Mouse (Mus musculus) stomach, postnatal 0 days (tissue): ENCODE measurements at regions not wholly inside any gene's neighbourhood (a gene's known extent, or its start where the extent isn't known, plus 50 kb on each side); places are given as distances from the start of the nearest gene placed in this dataset.

ENCODE experiments used
- ATAC-seq: fragments of 200-750 bp; cut with Nextera tagmentation; 2 replicates; pipeline ENCODE4 v1.8.0; 2017; ENCODE audit not compliant: low FRiP score, low TSS enrichment
- DNase-seq: peaks from one replicate; pipeline ENCODE4 v3.0.0-alpha.2; 2016; ENCODE audit warnings: low spot score
- H3K27ac ChIP-seq: fragments of 300-500 bp; sonication (generic); replicated peaks from 2 replicates; pipeline ENCODE4 v1.5.1; 2014; ENCODE audit warnings: mild to moderate bottlenecking, control low read depth
- H3K27me3 ChIP-seq: fragments of 300-500 bp; sonication (generic); 2 replicates; pipeline ENCODE4 v1.6.1; 2014; ENCODE audit warnings: low read length; ENCODE audit not compliant: control insufficient read depth, insufficient read depth
- H3K36me3 ChIP-seq: fragments of 300-500 bp; sonication (generic); 2 replicates; pipeline ENCODE4 v1.6.1; 2014; ENCODE audit warnings: low read length, mixed read lengths; ENCODE audit not compliant: control insufficient read depth, insufficient read depth
- H3K4me1 ChIP-seq: fragments of 300-500 bp; sonication (generic); replicated peaks from 2 replicates; pipeline ENCODE4 v1.6.1; 2014; ENCODE audit warnings: antibody characterized with exemption; ENCODE audit not compliant: control insufficient read depth, insufficient read depth
- H3K4me2 ChIP-seq: fragments of 300-500 bp; sonication (generic); replicated peaks from 2 replicates; pipeline ENCODE4 v1.6.1; 2014; ENCODE audit warnings: low read depth, mild to moderate bottlenecking, control low read depth, moderate library complexity
- H3K4me3 ChIP-seq: fragments of 300-500 bp; sonication (generic); 2 replicates; pipeline ENCODE4 v1.5.1; 2014; ENCODE audit warnings: low read depth, low read length, control low read depth
- H3K9ac ChIP-seq: fragments of 300-500 bp; sonication (generic); 2 replicates; pipeline ENCODE4 v1.6.1; 2014; ENCODE audit warnings: mild to moderate bottlenecking, low read length, control low read depth, mixed read lengths
- H3K9me3 ChIP-seq: fragments of 300-500 bp; sonication (generic); 2 replicates; pipeline ENCODE4 v1.6.1; 2016; ENCODE audit warnings: low read length; ENCODE audit not compliant: control insufficient read depth
- CTCF ChIP-seq: IDR thresholded peaks from 2 replicates; pipeline ENCODE4 v1.5.1; 2016; ENCODE audit warnings: antibody characterized with exemption, low read depth, mild to moderate bottlenecking, moderate library complexity
- EP300 ChIP-seq: optimal IDR thresholded peaks from 2 replicates; pipeline ENCODE3; 2016; ENCODE audit warnings: antibody characterized with exemption
- WGBS: fragments of 180-500 bp; shearing (Covaris S2); extraction: QIAGEN DNeasy Blood & Tissue Kit; methylation state at CpG from one replicate; pipeline ENCODE4 v1.1.7; 2014; 5-methylcytosine and 5-hydroxymethylcytosine counted together

- TF ChIP-seq EP300 (no peak), CTCF (no peak)
- no peak overlapping the region for H3K9ac ChIP-seq
- 93% methylated on average over 5 of the region's 5 CpGs for WGBS
- no peak overlapping the region for H3K4me2 ChIP-seq
- ATAC-seq (no peak), DNase-seq (no peak)
- no peaks in the 10 kb centered on the region for H3K4me1 ChIP-seq
- H3K27ac ChIP-seq: no peak overlapping the region
- H3K9me3 ChIP-seq: no peaks in the 10 kb centered on the region
- no peak overlapping the region for H3K4me3 ChIP-seq
- H3K36me3 ChIP-seq: no peaks in the 10 kb centered on the region
- H3K27me3 ChIP-seq: no peaks in the 10 kb centered on the region
Measured at GRCm38 (mm10) chr16:29837874-29838273, 226.3 kb upstream of the Hes1 start.

GRCm38 (mm10) chr16:29838981-29839661 lies 225.1 kb upstream of the Hes1 start:
- H3K4me3 ChIP-seq: peak overlapping the region; percentile 27
- 7% methylated on average over 28 of the region's 28 CpGs for WGBS
- H3K36me3 ChIP-seq: no peaks in the 10 kb centered on the region
- peak overlapping the region; percentile 56 for H3K4me2 ChIP-seq
- no peaks in the 10 kb centered on the region for H3K9me3 ChIP-seq
- no peaks in the 10 kb centered on the region for H3K27me3 ChIP-seq
- TF ChIP-seq EP300: no peak
- TF ChIP-seq CTCF: no peak; the same call in 1 of the 2 replicates
- peak; percentile 38 for ATAC-seq
- H3K9ac ChIP-seq: 0 out of 2 replicates have a peak overlapping the region, but pooled peaks have one; percentile 35
- 0 out of 2 replicates have a peak overlapping the region, but pooled peaks have one; percentile 49 for H3K27ac ChIP-seq
- no peaks in the 10 kb centered on the region for H3K4me1 ChIP-seq
- DNase-seq: peak; percentile 70

- H3K27ac ChIP-seq: 0 out of 2 replicates have a peak overlapping the region, but pooled peaks have one; percentile 49
Measured at GRCm38 (mm10) chr16:29839662-29840001, 224.6 kb upstream of the Hes1 start.

GRCm38 (mm10) chr16:29840412-29840811 lies 223.8 kb upstream of the Hes1 start:
- no peak for DNase-seq
- no peaks in the 10 kb centered on the region for H3K36me3 ChIP-seq
- H3K4me2 ChIP-seq: no peak overlapping the region
- no peak for ATAC-seq
- H3K4me3 ChIP-seq: no peak overlapping the region
- H3K27me3 ChIP-seq: no peaks in the 10 kb centered on the region
- H3K9ac ChIP-seq: no peak overlapping the region
- H3K27ac ChIP-seq: no peak overlapping the region
- WGBS: 74% methylated on average over 2 of the region's 2 CpGs
- H3K9me3 ChIP-seq: no peaks in the 10 kb centered on the region
- TF ChIP-seq CTCF: no peak
- TF ChIP-seq EP300: no peak
- H3K4me1 ChIP-seq: no peaks in the 10 kb centered on the region

More at GRCm38 (mm10) chr16:29839662-29840001, 224.6 kb upstream of the Hes1 start:
- Histone ChIP-seq H3K27me3 (no peaks in the 10 kb centered on the region), H3K9me3 (no peaks in the 10 kb centered on the region), H3K4me2 (peak overlapping the region; percentile 56), H3K4me3 (peak overlapping the region; percentile 27; the same call in 1 of the 2 replicates), H3K4me1 (no peaks in the 10 kb centered on the region), H3K9ac (no peak overlapping the region), H3K36me3 (no peaks in the 10 kb centered on the region)
- ATAC-seq (no peak; the same call in 1 of the 2 replicates), DNase-seq (no peak)
- 46% methylated on average over 6 of the region's 6 CpGs for WGBS
- TF ChIP-seq EP300: no peak
- TF ChIP-seq CTCF: no peak

GRCm38 (mm10) chr16:29841132-29841531 lies 223.1 kb upstream of the Hes1 start:
- Histone ChIP-seq H3K9me3 (no peaks in the 10 kb centered on the region), H3K4me3 (no peak overlapping the region), H3K27ac (0 out of 2 replicates have a peak overlapping the region, but pooled peaks have one; percentile 49), H3K4me2 (no peak overlapping the region), H3K36me3 (no peaks in the 10 kb centered on the region), H3K4me1 (no peaks in the 10 kb centered on the region), H3K27me3 (no peaks in the 10 kb centered on the region), H3K9ac (no peak overlapping the region)
- DNase-seq (no peak), ATAC-seq (no peak)
- TF ChIP-seq CTCF (no peak), EP300 (no peak)
- 72% methylated on average over 4 of the region's 4 CpGs for WGBS

GRCm38 (mm10) chr16:29842071-29842470 lies 222.1 kb upstream of the Hes1 start:
- H3K27ac ChIP-seq: no peak overlapping the region
- H3K4me1 ChIP-seq: no peaks in the 10 kb centered on the region
- no peak for ATAC-seq
- H3K4me2 ChIP-seq: no peak overlapping the region
- H3K36me3 ChIP-seq: no peaks in the 10 kb centered on the region
- H3K27me3 ChIP-seq: no peaks in the 10 kb centered on the region
- H3K9ac ChIP-seq: no peak overlapping the region
- WGBS: 98% methylated on average over 4 of the region's 4 CpGs
- H3K9me3 ChIP-seq: no peaks in the 10 kb centered on the region
- H3K4me3 ChIP-seq: no peak overlapping the region
- no peak for DNase-seq
- TF ChIP-seq EP300: no peak
- no peak for TF ChIP-seq CTCF
